Mouse (Mus musculus): ENCODE data around the gene Adora1.

Gene Adora1

DNA sequence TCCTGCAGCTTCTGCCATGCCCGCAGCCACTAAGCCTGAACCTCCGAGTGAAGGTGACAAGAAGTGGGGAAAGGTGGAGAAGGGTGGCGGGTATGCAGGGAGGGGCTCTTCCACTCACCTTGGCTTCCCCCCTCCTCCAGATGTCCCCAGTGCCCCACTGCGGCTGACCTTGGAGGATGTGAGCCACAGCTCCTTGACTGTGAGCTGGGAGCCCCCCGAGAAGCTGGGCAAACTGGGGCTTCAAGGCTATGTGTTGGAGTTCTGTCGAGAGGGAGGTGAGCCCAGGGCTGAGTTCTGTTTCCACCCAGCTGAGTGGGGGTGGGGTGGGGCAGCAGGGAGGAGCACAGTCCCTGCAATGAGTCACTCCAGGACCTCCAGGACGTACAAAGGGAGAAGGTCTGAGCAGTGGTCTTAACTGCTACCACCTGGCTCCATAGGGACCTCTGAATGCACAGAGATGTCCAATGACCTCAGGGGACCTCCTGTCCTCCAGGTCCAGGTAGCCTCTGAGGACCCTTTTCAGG is 41.5 kb downstream of the Adora1 start:
- DNase-seq (ENCODE audit: low read depth) = no peak

DNA sequence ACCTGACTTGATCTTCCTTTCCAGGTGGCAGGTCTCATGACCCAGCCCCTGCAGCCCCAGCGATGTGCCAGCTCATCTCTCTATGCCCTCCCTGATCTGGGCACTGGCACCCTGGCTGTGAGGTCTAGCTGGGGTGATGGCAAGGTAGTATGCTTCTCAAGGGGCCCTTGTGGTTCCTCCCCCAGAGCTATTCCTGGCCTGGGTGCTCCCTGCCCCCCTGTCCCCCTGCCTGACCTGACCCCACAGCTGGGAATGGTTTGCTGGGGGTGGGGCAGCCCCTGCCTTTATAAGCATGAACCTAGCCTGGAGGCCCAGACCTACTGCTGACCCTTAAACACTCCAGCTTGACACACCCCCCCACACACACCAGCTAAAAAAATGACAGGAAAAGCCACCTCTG is 42.1 kb downstream of the Adora1 start, which contains the start of gene Mybph:
TSS of gene Mybph (plus strand) at position 323 of the 400 bp plus-strand sequence.
- no peak for DNase-seq (ENCODE audit: low read depth)

DNA sequence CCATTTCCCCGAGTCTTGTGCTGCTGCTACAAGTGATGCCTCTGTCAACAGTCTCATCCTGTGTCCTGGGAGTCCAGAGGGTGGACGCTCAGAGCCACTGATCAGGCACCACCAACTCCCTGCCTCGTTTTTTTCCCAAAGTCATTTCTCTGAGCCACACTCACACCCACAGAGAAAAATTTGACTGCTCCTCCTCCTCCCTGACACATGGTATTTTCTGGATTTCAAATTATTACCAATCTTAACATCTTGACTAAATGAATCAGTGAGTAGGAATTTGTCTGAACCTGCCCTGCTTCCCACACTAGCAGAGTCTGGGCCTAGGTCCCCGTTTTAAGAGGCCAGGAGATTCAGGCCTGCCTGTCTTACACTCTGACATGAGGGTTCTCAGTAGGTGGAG is 43.2 kb downstream of the Adora1 start:
- no peak for DNase-seq (ENCODE audit: low read depth)

DNA sequence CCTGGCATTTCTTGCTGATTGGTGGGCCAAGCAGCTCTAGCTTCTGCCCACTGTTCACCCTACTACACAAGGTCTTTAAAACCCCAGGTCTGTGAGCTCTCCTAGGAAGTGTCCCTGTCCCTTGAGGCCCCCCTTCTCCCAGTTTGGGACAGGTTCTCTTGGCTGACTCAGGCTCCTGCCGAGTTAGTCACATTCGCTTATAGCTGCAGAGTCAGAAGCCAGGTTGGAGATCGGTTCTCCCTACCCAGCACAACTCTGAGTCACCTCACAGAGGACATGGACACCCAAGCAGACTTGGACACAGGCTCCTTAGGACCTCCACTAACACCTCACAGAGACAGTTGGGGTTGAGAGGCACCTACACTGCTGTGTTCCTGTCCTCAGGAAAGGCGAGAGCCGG is 44.0 kb downstream of the Adora1 start:
- no peak for DNase-seq (ENCODE audit: low read depth)

DNA sequence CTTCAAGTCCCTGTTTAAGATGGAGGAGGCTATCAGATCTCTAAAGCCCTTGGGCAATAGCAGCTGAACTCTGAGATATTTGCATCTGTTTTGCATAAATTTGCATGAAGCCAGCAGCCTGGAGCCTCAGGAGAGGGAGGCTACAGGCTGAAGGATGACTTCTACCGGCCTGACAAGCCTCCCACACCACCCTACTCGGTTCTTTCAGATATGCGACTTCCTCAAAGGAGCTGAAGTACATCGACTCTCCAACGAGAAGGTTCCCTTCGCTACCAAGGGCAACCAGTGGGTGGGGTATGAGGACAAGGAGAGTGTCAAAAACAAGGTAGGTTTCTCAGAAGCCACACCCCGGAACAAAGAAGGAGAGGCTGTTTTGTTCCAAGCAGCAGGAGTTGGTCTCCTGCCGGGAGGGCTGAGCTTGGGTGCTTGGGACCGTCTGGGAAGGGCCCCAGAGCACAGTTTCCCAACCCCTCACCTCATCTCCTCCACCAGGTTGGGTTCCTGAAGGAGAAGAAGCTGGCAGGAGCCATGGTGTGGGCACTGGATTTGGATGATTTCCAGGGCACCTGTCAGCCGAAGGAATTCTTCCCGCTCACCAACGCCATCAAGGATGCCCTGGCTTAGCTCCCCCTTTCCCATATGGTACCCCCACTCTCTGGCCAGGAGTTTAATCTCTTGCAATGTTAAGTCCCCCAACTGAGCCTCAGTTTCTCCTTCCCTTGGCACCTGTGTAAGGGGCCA is 46.1 kb downstream of the Adora1 start:
- no peak for DNase-seq (ENCODE audit: low read depth)

DNA sequence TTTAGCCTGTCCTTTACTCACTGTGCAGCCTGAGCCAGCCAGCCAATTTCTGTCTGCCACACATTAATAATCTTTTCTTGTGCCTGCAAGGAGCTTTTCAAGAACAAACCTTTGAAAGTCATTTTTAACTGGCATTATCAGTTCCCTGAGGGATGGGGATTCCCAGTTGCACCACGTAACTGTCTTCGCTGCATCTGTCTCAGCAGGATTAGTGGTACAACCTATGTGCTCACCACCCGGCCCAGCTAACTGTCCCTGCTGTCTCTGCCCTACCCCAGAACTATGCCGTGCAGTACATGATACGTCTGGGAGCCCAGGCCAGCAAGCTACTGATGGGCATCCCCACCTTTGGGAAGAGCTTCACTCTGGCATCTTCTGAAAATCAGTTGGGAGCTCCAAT is 47.0 kb downstream of the Adora1 start:
- no peak for DNase-seq (ENCODE audit: low read depth)

DNA sequence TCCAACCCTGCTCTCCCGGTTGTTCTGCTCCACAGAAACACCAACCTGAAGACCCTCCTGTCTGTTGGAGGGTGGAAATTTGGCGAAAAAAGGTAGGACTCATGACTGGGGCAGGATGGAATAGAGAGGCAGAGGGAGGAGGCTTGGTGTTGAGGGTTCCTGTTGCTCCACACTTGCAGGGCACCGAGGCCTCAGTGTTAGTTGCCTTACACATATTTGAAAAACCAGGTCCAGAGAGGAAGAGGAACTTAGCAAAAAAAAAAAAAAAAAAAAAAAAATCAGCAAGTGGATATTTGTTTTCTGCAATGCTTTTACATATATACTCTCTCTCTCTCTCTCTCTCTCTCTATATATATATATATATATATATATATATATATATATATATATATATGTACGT is 51.1 kb downstream of the Adora1 start:
- DNase-seq (ENCODE audit: low read depth) = no peak

DNA sequence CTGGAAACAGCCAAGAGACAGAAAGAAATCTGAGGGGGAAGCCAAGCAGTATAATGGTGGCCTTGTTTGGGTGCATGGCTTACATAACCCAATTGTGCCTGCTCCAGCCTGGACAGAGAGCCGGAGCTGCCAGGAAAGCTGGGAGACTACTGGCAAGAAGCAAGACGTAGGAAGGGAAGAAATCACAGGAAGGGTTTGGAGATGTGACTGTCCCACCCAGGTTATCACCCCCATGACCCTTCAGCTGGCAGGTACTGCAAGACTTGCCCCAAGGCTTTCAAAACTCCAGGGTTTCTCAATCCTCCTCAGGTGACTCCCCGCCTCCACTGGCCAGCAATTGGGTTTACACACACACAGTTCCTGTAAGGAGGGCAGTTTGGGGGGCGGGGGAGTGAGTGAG is 53.2 kb downstream of the Adora1 start, which contains the start of gene Chil1:
TSS of gene Chil1 (plus strand) at position 152 of the 400 bp plus-strand sequence.
- DNase-seq (ENCODE audit: low read depth) = no peak

DNA sequence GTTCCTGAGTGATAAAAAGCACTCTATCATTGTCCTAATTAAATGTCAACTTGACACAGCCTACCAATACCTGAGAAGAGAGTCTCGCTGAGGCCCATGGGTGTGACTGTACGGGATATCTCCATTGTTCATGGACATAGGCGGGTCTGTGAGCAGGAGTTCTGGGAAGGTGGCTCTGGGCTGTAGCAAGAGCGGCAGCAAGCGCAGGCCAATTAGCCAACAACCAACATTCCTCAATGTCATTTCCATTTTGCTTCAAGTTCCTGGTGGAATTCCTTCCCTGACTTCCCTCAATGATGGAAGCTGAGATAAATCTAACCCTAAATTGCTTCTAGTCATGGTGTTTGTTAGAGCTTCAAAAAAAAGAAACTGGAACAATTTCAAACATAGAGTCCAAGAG is 57.3 kb downstream of the Adora1 start:
- no peak for DNase-seq (ENCODE audit: low read depth)

DNA sequence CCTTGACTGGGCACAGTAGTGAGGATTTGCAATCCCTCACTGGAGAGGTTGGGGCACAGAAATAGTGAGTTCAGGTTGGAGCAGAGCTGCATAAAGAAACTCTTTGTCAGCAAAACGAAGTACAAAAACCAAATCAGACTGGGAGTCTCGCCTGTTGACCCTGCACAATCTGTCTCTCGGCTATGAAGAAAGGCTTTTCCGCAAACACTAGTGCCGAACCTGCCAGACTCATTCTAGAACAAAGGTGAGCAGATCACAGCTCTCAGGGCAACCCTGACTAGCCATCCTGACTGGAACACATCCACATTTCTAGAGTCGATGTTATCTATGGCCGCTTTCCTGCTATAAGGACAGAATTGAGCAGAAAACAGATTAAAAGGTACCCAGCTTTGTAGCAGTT is 62.1 kb downstream of the Adora1 start:
- DNase-seq (ENCODE audit: low read depth) = no peak

DNA sequence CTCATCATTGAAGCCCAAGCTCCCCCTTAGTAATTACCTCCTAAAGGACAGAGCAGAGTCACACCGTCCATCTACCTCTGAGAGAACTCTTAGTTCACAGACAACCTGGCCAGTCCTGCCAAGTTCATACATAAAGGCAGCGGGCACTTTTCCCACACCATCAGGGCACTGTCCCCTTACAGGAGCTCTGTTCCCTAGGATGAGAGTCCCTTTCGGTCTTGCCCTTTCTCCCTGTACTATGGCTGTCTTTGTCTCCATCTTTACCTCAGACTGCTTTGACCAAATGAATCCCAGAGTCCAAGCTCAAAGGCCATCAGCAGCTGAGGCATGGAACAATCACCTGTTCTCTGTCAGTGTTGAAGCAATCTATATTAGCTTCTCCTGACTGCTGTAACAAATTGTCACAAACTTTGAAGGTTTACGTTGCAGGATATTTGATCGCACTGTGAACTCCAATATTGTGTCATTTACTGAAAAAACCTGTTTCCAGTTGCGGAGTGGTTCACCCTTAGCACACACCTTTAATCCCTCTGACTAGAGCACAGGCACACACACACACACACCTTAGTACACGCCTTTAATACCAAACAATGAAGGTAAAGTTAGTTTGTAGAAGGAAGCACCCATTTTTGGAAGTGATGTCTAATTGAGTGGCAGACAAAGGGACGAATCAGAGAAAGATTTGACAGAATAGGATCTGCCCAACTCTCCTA is 66.1 kb downstream of the Adora1 start:
- DNase-seq (ENCODE audit: low read depth) = no peak

DNA sequence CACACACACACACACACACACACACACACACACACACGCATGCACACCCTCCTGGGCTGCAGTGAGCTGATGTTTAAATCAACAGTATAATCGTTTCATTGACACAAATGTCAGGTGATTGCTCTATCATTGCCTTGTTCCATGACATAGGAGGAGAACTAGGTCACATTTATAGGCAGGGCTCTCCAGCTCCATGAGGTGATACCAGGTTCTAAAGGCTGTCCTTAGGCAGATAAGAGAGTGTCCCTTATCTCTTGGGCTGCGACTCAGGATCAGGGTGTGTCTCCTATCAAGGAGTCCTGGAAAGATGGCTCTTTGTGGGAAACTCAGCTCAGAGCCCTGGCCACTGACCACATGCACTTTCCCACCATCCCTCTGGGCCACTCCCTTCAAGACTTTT is 66.7 kb downstream of the Adora1 start:
- no peak for DNase-seq (ENCODE audit: low read depth)

DNA sequence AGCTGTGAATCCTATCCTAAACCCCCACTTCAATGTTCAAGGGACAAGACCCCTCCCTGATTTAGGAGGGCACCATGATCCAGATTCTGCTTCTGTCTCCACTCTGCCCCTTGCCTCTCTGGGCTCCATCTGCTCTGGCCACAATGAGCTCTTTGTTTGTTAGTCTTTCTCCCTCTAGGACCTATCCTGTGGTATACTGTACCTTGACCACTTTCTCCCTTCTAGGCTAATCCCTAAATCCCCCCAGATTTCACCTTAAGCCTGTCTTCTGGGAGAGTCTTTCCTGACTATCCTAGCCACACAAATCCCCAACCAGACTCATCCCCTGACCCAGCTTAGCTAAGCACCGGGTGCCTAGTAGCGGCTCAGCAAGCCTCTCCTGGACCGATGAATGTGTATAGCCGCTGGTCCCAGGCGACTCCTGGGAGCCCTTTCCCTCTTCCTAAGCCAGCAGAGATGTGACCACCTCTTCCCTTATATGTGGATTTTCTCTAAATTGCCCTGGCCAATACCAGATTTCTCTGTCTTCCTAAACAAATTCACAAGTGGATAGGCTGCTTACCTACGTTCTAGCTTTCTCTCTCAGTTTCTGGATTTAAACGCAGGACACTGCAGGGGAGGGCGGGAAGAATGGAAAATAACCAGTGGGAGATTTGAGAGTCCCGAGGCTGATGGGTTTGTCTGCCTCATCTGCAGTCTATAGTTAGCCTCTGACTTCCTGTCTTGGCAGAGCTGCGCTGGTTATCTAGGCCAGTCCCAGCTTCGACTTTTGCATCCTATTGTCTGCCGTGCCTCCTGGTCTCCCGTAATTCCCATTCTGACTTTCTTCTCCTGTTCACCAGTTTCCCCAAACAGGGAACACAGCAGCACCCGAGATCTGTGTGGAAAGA is 67.6 kb downstream of the Adora1 start:
- no peak for DNase-seq (ENCODE audit: low read depth)

DNA sequence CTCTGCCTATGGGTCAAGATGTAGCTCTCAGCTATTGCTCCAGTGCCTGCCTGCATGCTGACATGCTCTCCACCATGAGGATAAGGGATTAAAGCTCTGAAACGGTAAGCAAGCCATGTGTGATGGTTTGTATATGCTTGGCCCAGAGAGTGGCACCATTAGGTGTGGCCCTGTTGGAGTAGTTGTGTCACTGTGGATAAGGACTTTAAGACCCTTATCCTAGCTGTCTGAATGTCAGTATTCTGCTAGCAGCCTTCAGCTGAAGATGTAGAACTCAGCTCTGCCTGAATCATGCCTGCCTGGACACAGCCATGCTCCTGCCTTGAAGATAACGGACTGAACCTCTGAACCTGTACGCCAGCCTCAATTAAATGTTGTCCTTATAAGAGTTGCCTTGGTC is 68.7 kb downstream of the Adora1 start:
- no peak for DNase-seq (ENCODE audit: low read depth)

DNA sequence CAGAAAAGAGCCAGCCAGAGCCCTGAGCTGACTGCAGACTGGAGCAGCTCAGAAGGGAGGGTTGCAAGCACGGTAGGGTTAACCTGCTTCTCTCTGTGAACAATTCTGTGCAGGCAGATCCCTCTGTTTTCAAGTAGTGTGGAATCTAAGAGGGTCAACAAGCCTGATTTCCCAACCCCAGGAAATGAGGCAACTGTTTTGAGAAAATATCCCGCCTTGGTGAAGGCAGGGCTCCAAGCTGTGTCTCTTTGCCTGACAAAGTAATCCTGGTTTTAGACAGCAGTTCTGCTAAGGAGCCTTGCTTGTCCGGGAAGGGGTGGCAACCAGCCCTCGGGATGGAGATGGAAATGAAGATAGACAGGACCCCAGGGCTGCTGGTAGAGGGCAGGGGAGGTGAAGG is 70.8 kb downstream of the Adora1 start:
- DNase-seq (ENCODE audit: low read depth) = no peak

DNA sequence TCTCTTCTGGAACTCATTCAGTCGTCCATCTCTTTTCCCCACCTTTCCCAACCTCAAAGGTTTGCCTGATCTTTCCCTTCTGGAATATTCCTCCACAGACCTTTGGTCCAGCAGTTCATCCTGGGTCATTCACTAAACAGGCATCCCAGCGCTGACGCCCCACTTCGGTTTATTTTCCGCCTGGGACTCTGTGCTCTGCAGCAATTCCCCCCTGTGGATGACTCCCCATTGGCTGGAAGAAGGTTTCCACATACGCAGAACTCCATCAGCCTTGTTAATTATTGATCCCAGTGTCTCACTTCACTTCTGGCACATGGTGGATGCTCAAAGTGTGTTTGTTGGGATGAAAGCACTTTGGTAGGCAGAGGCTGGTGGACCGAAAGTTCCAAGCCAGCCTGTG is 71.8 kb downstream of the Adora1 start:
- DNase-seq (ENCODE audit: low read depth) = no peak

DNA sequence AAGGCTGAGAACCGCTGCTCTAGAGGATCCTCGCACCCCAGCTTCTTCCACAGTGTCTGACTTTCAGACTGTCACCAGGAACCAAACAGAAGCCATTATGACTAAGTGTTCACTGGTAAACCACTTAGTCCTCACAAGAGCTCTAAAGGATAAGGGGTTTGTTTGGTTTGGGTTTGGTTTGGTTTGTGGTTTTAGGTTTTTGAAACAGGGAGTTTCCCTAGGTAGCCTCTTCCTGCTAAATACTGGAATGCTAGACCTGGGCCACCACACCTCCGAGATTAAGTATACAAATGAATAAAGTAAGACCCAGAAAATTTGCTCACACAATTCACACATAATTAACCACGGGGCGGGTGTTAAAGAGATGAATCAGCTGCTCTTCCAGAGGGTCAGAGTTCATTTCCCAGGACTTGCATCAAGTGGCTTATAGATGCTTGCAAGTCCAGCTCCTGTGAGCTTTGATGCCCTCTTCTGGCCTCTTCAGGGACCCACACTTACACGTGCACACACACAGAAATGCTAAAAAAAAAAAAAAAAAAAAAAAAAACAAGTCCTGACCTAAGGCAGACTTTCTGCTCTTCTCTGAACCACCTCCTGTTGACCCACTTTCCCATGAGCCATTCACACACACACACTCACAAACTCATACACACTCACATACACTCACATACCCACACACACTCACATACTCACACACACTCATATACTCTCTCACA is 72.6 kb downstream of the Adora1 start:
- no peak for DNase-seq (ENCODE audit: low read depth)

DNA sequence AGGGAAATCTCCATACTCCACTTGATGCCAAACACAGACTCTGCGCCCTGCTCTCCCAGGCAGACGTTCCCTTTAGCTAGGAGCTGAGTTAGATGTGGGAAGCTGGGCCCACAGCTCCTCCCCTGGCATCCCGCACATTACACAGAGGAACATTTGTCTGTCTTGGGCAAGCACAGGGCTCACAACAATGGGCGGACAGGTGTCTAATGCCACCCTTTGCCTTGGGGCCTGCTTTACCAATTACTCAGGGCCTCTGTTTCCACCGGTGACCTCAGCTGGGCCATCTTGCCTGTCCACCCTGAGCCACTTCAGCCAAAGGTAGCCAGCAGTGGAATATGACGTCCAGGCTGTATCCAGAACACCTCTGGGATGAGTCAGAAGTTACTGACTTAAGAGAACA is 73.8 kb downstream of the Adora1 start:
- DNase-seq (ENCODE audit: low read depth) = no peak

DNA sequence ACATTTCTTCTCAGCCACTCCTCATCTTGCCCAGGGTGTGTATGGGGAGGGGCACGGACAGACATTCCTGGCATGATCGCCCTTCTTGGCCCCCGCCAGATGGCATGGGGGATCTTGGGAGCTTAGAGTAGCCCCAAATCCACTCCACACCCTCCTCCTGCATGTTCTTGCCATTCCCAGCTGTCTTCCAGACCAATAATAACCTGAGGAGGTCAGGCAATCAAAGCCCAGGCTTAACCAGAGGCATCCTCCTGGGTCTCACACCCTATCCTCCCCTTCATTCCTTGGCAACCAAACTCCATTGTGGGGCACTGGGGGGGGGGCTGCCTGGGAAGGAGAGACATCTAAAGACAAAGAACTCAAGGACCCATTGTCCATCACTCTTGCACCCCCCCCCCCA is 74.8 kb downstream of the Adora1 start:
- DNase-seq (ENCODE audit: low read depth) = no peak

DNA sequence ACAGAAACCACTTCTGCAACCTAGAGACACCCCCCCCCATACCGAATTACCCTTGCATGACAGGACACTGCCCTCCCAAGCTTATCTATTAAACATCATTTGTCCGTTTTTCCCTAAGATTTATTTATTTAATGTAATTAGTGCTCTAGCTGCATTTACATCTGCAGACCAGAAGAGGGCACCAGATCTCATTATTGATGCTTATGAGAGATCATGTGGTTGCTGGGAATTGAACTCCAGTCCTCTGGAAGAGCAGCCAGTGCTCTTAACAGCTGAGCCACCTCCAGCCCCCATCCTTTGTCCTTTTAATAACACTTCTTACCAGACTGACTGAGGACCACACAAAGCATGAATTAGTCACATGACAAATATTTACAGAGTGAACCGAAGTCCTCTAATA is 80.6 kb downstream of the Adora1 start:
- DNase-seq (ENCODE audit: low read depth) = peak; percentile 23

DNA sequence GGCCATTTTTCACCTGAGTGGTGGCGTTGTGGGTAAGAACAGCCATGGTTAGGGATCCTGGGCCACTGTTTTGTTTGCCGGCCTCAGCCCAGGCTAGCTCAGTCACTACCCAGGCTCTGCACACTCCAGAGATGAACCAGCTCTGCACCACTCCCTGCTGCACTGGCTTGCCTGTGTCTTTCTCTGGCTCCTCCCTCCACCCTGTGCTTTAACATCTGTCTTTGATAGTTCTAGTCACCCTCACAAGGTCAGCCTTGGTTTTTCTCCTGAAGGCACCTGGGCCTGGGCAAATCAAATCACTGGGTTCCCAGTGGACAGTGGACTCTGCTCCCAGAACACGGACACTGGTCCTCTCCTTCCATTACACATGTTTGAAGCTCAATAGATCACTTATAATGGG is 81.1 kb downstream of the Adora1 start:
- DNase-seq (ENCODE audit: low read depth) = no peak

Data from naive thymus-derived CD4-positive, alpha-beta T cell, adult 2 months (primary cell).